Mouse (Mus musculus) lung, postnatal 0 days (tissue): ENCODE measurements around the gene Ttll8.

Source experiments
- CTCF ChIP-seq: IDR thresholded peaks from 2 replicates; pipeline ENCODE4 v1.5.1; 2016; ENCODE audit warnings: antibody characterized with exemption, mild to moderate bottlenecking
- EP300 ChIP-seq: IDR thresholded peaks from 2 replicates; pipeline ENCODE4 v1.6.1; 2016; ENCODE audit warnings: antibody characterized with exemption, mild to moderate bottlenecking, control low read depth

- TF ChIP-seq CTCF (no peak), EP300 (no peak)
Measured at GRCm38 (mm10) chr15:88858707-88859106, 95.5 kb downstream of the Ttll8 start.
